Mouse (Mus musculus): ENCODE results near the gene Kirrel3.

DNA sequence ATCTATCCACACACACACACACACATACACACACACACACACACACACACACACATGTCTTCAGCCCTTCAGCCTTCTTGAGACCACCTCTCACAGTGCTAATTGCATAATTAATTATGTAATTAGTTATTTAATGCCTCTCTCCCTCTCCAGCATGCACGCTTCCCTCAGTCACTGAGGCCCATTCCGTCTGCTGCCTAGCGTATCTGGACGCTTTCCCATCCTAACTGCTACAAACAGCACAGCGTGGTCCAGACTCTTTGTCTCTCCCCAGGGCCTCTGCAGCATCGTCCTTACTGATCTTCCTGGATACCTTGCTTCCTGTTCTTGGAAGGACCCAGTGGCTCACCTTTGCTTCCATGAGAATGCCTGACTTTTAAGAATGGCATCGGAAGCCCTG lies 270.4 kb downstream of the Kirrel3 start:
- no peak for TF ChIP-seq CTCF (IDR thresholded peaks at IDR 0.05; ENCODE audit: insufficient read depth, low read length)
- TF ChIP-seq POLR2A (IDR thresholded peaks at IDR 0.05; ENCODE audit: borderline replicate concordance, extremely low read depth, low read depth, low read length), result no peak
